Mouse (Mus musculus) MEL (cell line): ENCODE results near the gene Ipo13. TPM values are rescaled to one million over a fixed set of nuclear protein-coding genes. Genes with fewer than 3 reads are reported as not detected.
A peak's percentile ranks its signal among the peaks of the same experiment; 100 is the strongest.

Source experiments
- DNase-seq: peaks from one replicate; pipeline ENCODE4 v3.0.0; 2011; ENCODE audit warnings: low read depth, low spot score
- H3K27ac ChIP-seq: 2 replicates; pipeline ENCODE4 v1.5.1; 2012; ENCODE audit warnings: low read depth, mild to moderate bottlenecking, control low read depth, low read length, moderate library complexity; ENCODE audit not compliant: control insufficient read depth
- H3K27me3 ChIP-seq, 2 experiments: fragments of 150-350 bp in 1 of 2; sonication (generic) in 1 of 2; 2 replicates each; pipeline ENCODE4 v1.6.1; 2012; ENCODE audit warnings: low read length in 2 of 2, mild to moderate bottlenecking in 2 of 2, improper control_type of control experiment in 1 of 2, moderate library complexity in 1 of 2; ENCODE audit not compliant: insufficient read depth in 2 of 2, control insufficient read depth in 1 of 2
- H3K36me3 ChIP-seq, 2 experiments: 2 replicates each; pipeline ENCODE4 v1.6.1; 2012 to 2014; ENCODE audit warnings: low read length in 2 of 2, improper control_type of control experiment in 1 of 2, inconsistent platforms in 1 of 2, mild to moderate bottlenecking in 1 of 2; ENCODE audit not compliant: insufficient read depth in 2 of 2, control insufficient read depth in 1 of 2
- H3K4me1 ChIP-seq, 2 experiments: fragments of 150-350 bp in 1 of 2; sonication (generic) in 1 of 2; 2 replicates each; pipeline ENCODE4 v1.6.1; 2012; ENCODE audit warnings: low read length in 2 of 2, improper control_type of control experiment in 1 of 2, mild to moderate bottlenecking in 1 of 2; ENCODE audit not compliant: insufficient read depth in 2 of 2, control insufficient read depth in 1 of 2
- H3K4me3 ChIP-seq, 2 experiments: fragments of 150-350 bp in 1 of 2; sonication (generic) in 1 of 2; 2 replicates each; pipeline ENCODE4 v1.5.1; 2012; ENCODE audit warnings: low read depth in 2 of 2, low read length in 2 of 2, mild to moderate bottlenecking in 2 of 2, moderate library complexity in 2 of 2, control low read depth in 1 of 2, improper control_type of control experiment in 1 of 2; ENCODE audit not compliant: control insufficient read depth in 1 of 2, insufficient read depth in 1 of 2
- H3K79me2 ChIP-seq: 2 replicates; pipeline ENCODE4 v1.6.1; 2012; ENCODE audit warnings: mild to moderate bottlenecking, low read length, moderate library complexity; ENCODE audit not compliant: control insufficient read depth, poor library complexity, insufficient read depth
- H3K9ac ChIP-seq: 2 replicates; pipeline ENCODE4 v1.6.1; 2012; ENCODE audit warnings: low read depth, mild to moderate bottlenecking, control low read depth, low read length, moderate library complexity; ENCODE audit not compliant: control insufficient read depth, poor library complexity, severe bottlenecking
- H3K9me3 ChIP-seq: fragments of 150-350 bp; sonication (generic); replicated peaks from 2 replicates; pipeline ENCODE4 v1.6.1; 2012; ENCODE audit warnings: mild to moderate bottlenecking, low read length, improper control_type of control experiment, moderate library complexity; ENCODE audit not compliant: insufficient read depth
- BHLHE40 ChIP-seq: IDR thresholded peaks from 2 replicates; pipeline ENCODE4 v1.6.1; 2012; ENCODE audit warnings: low read depth, mild to moderate bottlenecking, inconsistent platforms, low read length, improper control_type of control experiment, borderline replicate concordance
- CHD1 ChIP-seq: IDR thresholded peaks from 2 replicates; pipeline ENCODE4 v1.6.1; 2012; ENCODE audit warnings: low read depth, mild to moderate bottlenecking, inconsistent platforms, low read length, improper control_type of control experiment
- CHD2 ChIP-seq: IDR thresholded peaks from 2 replicates; pipeline ENCODE4 v1.6.1; 2011; ENCODE audit warnings: low read length, improper control_type of control experiment
- ELF1 ChIP-seq: IDR thresholded peaks from 2 replicates; pipeline ENCODE4 v1.6.1; 2014; ENCODE audit warnings: low read depth, mild to moderate bottlenecking, inconsistent platforms, low read length, improper control_type of control experiment, moderate library complexity
- EP300 ChIP-seq, 2 experiments: IDR thresholded peaks; 2 replicates each; pipeline ENCODE4 v1.6.1; 2011; ENCODE audit warnings: improper control_type of control experiment in 2 of 2, low read length in 2 of 2, low read depth in 1 of 2, mild to moderate bottlenecking in 1 of 2
- ETS1 ChIP-seq: IDR thresholded peaks from 2 replicates; pipeline ENCODE4 v1.6.1; 2012; ENCODE audit warnings: low read depth, mild to moderate bottlenecking, inconsistent platforms, low read length, improper control_type of control experiment, moderate library complexity
- GABPA ChIP-seq: IDR thresholded peaks from 2 replicates; pipeline ENCODE4 v1.6.1; 2012; ENCODE audit warnings: low read depth, mild to moderate bottlenecking, inconsistent platforms, low read length, improper control_type of control experiment, moderate library complexity
- GATA1 ChIP-seq: IDR thresholded peaks from 2 replicates; pipeline ENCODE4 v1.6.1; 2011; ENCODE audit warnings: low read depth, low read length, improper control_type of control experiment
- JUND ChIP-seq: IDR thresholded peaks from 2 replicates; pipeline ENCODE4 v1.6.1; 2011; ENCODE audit warnings: low read depth, mild to moderate bottlenecking, improper control_type of control experiment, low read length
- MAX ChIP-seq: IDR thresholded peaks from 2 replicates; pipeline ENCODE4 v1.6.1; 2011; ENCODE audit warnings: low read length, improper control_type of control experiment
- MAZ ChIP-seq: IDR thresholded peaks from 2 replicates; pipeline ENCODE4 v1.6.1; 2012; ENCODE audit warnings: low read depth, mild to moderate bottlenecking, inconsistent platforms, low read length, improper control_type of control experiment
- MXI1 ChIP-seq: IDR thresholded peaks from 2 replicates; pipeline ENCODE4 v1.6.1; 2011; ENCODE audit warnings: mild to moderate bottlenecking, low read depth, low read length, improper control_type of control experiment
- NELFE ChIP-seq: IDR thresholded peaks from 2 replicates; pipeline ENCODE4 v1.6.1; 2011; ENCODE audit warnings: low read depth, low read length, improper control_type of control experiment
- NRF1 ChIP-seq: IDR thresholded peaks from 2 replicates; pipeline ENCODE4 v1.6.1; 2014; ENCODE audit warnings: low read depth, mild to moderate bottlenecking, inconsistent platforms, low read length, improper control_type of control experiment, moderate library complexity; ENCODE audit not compliant: poor library complexity, insufficient read depth, severe bottlenecking
- POLR2A ChIP-seq, 2 experiments: IDR thresholded peaks; 2 replicates each; pipeline ENCODE4 v1.6.1; 2011 to 2012; ENCODE audit warnings: low read length in 2 of 2, mild to moderate bottlenecking in 2 of 2, control low read depth in 1 of 2, improper control_type of control experiment in 1 of 2, low read depth in 1 of 2, moderate library complexity in 1 of 2; ENCODE audit not compliant: control insufficient read depth in 1 of 2, insufficient read depth in 1 of 2, poor library complexity in 1 of 2
- POLR2AphosphoS2 ChIP-seq: IDR thresholded peaks from 2 replicates; pipeline ENCODE4 v1.6.1; 2011; ENCODE audit warnings: low read length, improper control_type of control experiment
- POLR2AphosphoS5 ChIP-seq: IDR thresholded peaks from 2 replicates; pipeline ENCODE4 v1.6.1; 2012; ENCODE audit warnings: low read depth, borderline replicate concordance, mild to moderate bottlenecking, inconsistent platforms, low read length, moderate library complexity, mixed read lengths
- RAD21 ChIP-seq: IDR thresholded peaks from 2 replicates; pipeline ENCODE4 v1.6.1; 2011; ENCODE audit warnings: mild to moderate bottlenecking, low read depth, low read length, improper control_type of control experiment
- SIN3A ChIP-seq: IDR thresholded peaks from 2 replicates; pipeline ENCODE4 v1.6.1; 2012; ENCODE audit warnings: low read length, improper control_type of control experiment, inconsistent platforms
- SMC3 ChIP-seq: IDR thresholded peaks from 2 replicates; pipeline ENCODE4 v1.6.1; 2011; ENCODE audit warnings: low read depth, low read length, improper control_type of control experiment
- TAL1 ChIP-seq: IDR thresholded peaks from 2 replicates; pipeline ENCODE4 v1.6.1; 2012; ENCODE audit warnings: mild to moderate bottlenecking, inconsistent platforms, low read length, moderate library complexity, mixed read lengths
- TBP ChIP-seq: IDR thresholded peaks from 2 replicates; pipeline ENCODE4 v1.8.0; 2011; ENCODE audit warnings: low read depth, low read length, improper control_type of control experiment
- TCF12 ChIP-seq: IDR thresholded peaks from 2 replicates; pipeline ENCODE4 v1.6.1; 2014; ENCODE audit warnings: low read depth, mild to moderate bottlenecking, inconsistent platforms, low read length, improper control_type of control experiment, moderate library complexity
- UBTF ChIP-seq: IDR thresholded peaks from 2 replicates; pipeline ENCODE4 v1.6.1; 2012; ENCODE audit warnings: low read depth, mild to moderate bottlenecking, inconsistent platforms, low read length, improper control_type of control experiment, moderate library complexity, borderline replicate concordance; ENCODE audit not compliant: insufficient read depth
- USF1 ChIP-seq: IDR thresholded peaks from 2 replicates; pipeline ENCODE4 v1.6.1; 2014; ENCODE audit warnings: low read depth, mild to moderate bottlenecking, inconsistent platforms, low read length, improper control_type of control experiment, moderate library complexity
- ZC3H11A ChIP-seq: IDR thresholded peaks from 2 replicates; pipeline ENCODE4 v1.6.1; 2012; ENCODE audit warnings: low read depth, mild to moderate bottlenecking, inconsistent platforms, low read length, improper control_type of control experiment
- ZKSCAN1 ChIP-seq: IDR thresholded peaks from 2 replicates; pipeline ENCODE4 v1.6.1; 2012; ENCODE audit warnings: low read depth, mild to moderate bottlenecking, inconsistent platforms, low read length, improper control_type of control experiment, moderate library complexity
- polyA plus RNA-seq, 2 experiments: library from polyadenylated mRNA; stranded (reverse) in 1 of 2; unstranded in 1 of 2; fragments of >175 nt in 1 of 2; fragments of >200 nt in 1 of 2; gene quantifications; 2 replicates each; pipeline versions ENCODE4 v1.2.1 to v1.2.4; 2012; ENCODE audit warnings: low replicate concordance in 2 of 2, low read depth in 1 of 2; ENCODE audit not compliant: insufficient read length in 2 of 2, insufficient read depth in 1 of 2, missing spikeins in 1 of 2
- total RNA-seq: library from RNA; depleted of rRNA; stranded (reverse); fragments of 300-350 nt; gene quantifications from 2 replicates; pipeline ENCODE4 v1.2.3, GENCODE M21; 2012

Ipo13 gene
- total and polyA plus RNA-seq, 3 experiments = 39.5 to 88.0 TPM; not detected in 1

DNA sequence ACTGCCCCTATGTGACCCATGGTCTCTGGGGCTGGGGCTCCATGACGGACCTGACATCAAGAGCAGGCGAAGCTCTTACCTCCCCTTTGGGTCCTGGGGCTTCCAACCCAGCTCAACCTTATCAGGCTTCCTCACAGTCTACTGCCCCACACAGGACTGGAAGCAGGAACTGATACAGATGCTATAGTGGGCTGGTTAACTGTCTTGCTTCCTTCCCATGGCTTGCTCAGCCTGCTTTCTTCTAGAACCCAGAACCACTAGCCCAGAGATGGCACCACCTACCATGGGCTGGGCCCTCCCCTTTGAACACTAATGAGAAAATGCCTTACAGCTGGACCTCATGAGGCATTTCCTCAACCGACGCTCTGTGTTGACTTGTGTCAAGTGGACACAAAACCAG is 2.6 kb upstream of the Ipo13 start (continued):
- TF ChIP-seq JUND = no peak

DNA sequence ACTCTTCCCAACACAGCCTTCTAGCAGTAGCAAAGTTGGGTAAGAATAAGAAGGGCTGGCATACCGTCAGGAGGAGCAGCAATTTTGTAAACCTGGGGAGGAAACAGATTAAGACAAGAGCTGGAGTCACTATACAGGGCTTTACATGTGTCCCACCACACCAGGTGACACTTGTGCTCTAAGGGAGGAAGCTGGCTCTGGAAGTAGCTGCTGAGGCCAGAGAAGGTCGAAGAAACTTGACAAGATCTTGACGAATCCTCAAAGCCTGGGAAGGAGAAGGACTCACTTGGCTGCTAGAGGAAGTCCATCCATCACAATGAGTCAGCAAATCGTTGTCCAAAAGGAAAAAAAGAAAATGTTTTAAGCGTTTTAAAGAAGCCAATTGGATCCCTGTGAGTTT is 1.6 kb upstream of the Ipo13 start:
- peaks cover 0 to 35% of the 10 kb centered on the region in 2 experiments; a peak in 2 of 4 replicates for H3K36me3 ChIP-seq
- H3K9ac ChIP-seq = peak overlapping the region; percentile 75
- peak overlapping the region; percentile 80 for H3K27ac ChIP-seq
- H3K4me1 ChIP-seq = peaks cover 14 to 40% of the 10 kb centered on the region in 2 experiments
- H3K9me3 ChIP-seq = no peaks in the 10 kb centered on the region
- H3K4me3 ChIP-seq = peak overlapping the region; percentile 90 to 96
- H3K27me3 ChIP-seq = no peaks in the 10 kb centered on the region
- H3K79me2 ChIP-seq = peaks cover 32% of the 10 kb centered on the region
- DNase-seq = peak; percentile 70
- TF ChIP-seq NELFE = no peak
- TF ChIP-seq ZKSCAN1 = no peak
- TF ChIP-seq ZC3H11A = no peak
- 0 out of 4 replicates have a peak, but pooled peaks of 1 of the 2 experiments have one; percentile 32 for TF ChIP-seq POLR2A (IDR thresholded peaks at IDR 0.05; ENCODE audit: control insufficient read depth in 1 of 2, insufficient read depth in 1 of 2, low read depth in 1 of 2, low read length in 2 of 2, poor library complexity in 1 of 2)
- no peak for TF ChIP-seq RAD21
- TF ChIP-seq CHD1 = no peak
- no peak for TF ChIP-seq POLR2AphosphoS2
- TF ChIP-seq SIN3A = no peak
- TF ChIP-seq ETS1 = no peak
- TF ChIP-seq MAX = no peak
- TF ChIP-seq EP300 (IDR thresholded peaks at IDR 0.05; ENCODE audit: low read depth in 1 of 2, low read length in 2 of 2) = peak in 1 of 2 experiments; percentile 15; a peak in 1 of 4 replicates
- 0 out of 2 replicates have a peak, but pooled peaks have one; percentile 16 for TF ChIP-seq USF1
- no peak for TF ChIP-seq CHD2
- TF ChIP-seq TAL1 = no peak
- 0 out of 2 replicates have a peak, but pooled peaks have one; percentile 6 for TF ChIP-seq TCF12
- no peak for TF ChIP-seq ELF1
- TF ChIP-seq BHLHE40 = no peak

DNA sequence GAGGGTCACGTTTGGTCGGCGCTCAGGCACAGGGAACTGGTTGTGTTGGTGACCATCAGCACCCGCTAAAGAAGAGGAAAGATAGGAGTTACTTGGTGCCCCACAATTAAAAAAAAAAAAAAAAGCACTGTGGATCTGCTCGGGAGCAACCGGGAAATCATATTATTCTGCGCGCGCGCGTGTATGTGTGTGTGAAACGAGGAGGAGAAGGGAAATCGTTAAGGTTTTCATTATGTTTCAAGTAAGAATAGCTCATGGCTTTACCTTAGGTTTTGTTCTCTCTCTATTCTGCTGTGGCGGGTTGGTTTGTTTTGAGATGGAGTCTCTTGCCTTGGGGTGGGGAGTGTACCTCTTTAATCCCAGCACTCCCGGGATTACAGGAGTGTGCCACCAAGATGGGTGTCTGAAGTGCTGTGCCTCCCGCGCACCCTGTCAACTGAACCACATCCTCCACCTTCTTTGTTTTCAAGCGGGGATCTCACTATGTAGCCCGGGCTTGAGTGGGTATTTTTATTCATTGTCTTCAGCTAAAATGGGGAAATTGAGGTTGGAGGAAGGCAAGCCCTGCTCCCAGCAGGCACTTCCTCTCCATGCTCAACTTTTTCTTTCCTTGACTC is 798 bp upstream of the Ipo13 start:
- Histone ChIP-seq H3K9ac (peak overlapping the region; percentile 75), H3K4me1 (peaks cover 13 to 33% of the 10 kb centered on the region in 2 experiments)
- DNase-seq = peak; percentile 78
- TF ChIP-seq POLR2A (IDR thresholded peaks at IDR 0.05; ENCODE audit: control insufficient read depth in 1 of 2, insufficient read depth in 1 of 2, low read depth in 1 of 2, low read length in 2 of 2, poor library complexity in 1 of 2) (0 out of 4 replicates have a peak, but pooled peaks of 1 of the 2 experiments have one; percentile 18), CHD1 (peak; percentile 35; the same call in 1 of the 2 replicates), CHD2 (no peak), GATA1 (no peak), MAZ (no peak), NRF1 (no peak), ELF1 (no peak), UBTF (no peak), SMC3 (no peak), POLR2AphosphoS5 (no peak), MAX (no peak), JUND (no peak), USF1 (no peak), ZC3H11A (no peak), MXI1 (peak; percentile 44; the same call in 1 of the 2 replicates), GABPA (no peak), TBP (peak; percentile 67; the same call in 1 of the 2 replicates), ETS1 (no peak), BHLHE40 (no peak)

More for the DNA sequence above, 798 bp upstream of the Ipo13 start:
- peak overlapping the region; percentile 80 for H3K27ac ChIP-seq
- peaks cover 37% of the 10 kb centered on the region for H3K79me2 ChIP-seq
- no peaks in the 10 kb centered on the region for H3K27me3 ChIP-seq
- no peaks in the 10 kb centered on the region for H3K9me3 ChIP-seq
- H3K36me3 ChIP-seq = peaks cover 0 to 34% of the 10 kb centered on the region in 2 experiments; a peak in 2 of 4 replicates
- H3K4me3 ChIP-seq = peak overlapping the region; percentile 90 to 96
